Mouse (Mus musculus) splenic B cell, adult 2 months (primary cell): ENCODE results near the gene Prss22.

Source experiments
- DNase-seq: peaks from one replicate; pipeline ENCODE4 v3.0.0-alpha.2; 2011; ENCODE audit warnings: low read depth, low spot score
- H3K27me3 ChIP-seq: 2 replicates; pipeline ENCODE4 v1.6.1; 2012; ENCODE audit warnings: mild to moderate bottlenecking, low read length, moderate library complexity, mixed read lengths; ENCODE audit not compliant: control insufficient read depth, poor library complexity, insufficient read depth, severe bottlenecking
- H3K36me3 ChIP-seq: 2 replicates; pipeline ENCODE4 v1.6.1; 2012; ENCODE audit warnings: mild to moderate bottlenecking, low read length, moderate library complexity, mixed read lengths; ENCODE audit not compliant: control insufficient read depth, poor library complexity, insufficient read depth, severe bottlenecking

The Prss22 gene

DNA sequence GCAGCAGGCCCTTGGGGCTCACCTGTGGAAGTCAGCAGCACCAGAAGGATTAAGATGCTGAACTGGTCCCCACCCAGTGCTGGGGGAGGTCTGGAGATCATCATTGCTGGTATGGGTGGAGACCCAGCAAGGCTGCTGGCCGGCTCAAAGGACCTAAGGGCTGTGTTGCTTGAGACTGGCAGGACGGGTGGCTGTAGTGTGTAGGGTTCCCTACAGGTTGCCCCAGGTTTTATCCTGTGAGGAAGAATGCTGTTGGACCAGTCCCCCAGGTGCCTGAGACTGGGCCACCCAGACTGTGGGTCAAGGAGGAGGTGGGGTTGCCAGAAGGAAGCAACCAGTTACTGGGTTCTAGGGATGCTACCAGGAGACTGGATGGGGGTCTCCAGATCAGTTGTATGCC lies at the start of gene Prss22:
Gene Prss22 (minus strand): TSS at position 200 of the 400 bp plus-strand sequence.
- no peak for DNase-seq

DNA sequence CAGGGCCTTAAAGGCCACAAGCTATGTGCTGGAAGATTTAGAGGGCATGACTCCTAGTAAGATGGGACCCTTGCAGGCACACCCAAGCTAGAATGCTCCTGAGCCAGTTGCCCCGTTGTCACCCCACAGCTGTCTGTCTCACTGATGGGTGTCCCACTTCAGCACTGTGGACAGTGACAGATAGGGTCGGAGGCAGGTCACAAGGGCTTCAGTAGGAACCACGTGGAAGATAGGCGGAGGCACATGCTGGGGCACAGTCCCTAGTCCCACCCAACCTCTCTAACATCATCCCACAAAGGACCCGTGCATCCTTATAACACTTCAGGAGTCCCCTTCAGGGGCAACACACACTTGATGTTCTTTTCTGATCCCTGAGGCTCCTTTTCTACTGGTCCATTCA lies 48.1 kb upstream of the Prss22 start:
- H3K27me3 ChIP-seq = no peaks in the 10 kb centered on the region
- no peak for DNase-seq
- H3K36me3 ChIP-seq = peaks cover 1% of the 10 kb centered on the region; the same call in 1 of the 2 replicates

More for the DNA sequence above, at the start of gene Prss22:
- no peaks in the 10 kb centered on the region for H3K36me3 ChIP-seq
- no peaks in the 10 kb centered on the region for H3K27me3 ChIP-seq

DNA sequence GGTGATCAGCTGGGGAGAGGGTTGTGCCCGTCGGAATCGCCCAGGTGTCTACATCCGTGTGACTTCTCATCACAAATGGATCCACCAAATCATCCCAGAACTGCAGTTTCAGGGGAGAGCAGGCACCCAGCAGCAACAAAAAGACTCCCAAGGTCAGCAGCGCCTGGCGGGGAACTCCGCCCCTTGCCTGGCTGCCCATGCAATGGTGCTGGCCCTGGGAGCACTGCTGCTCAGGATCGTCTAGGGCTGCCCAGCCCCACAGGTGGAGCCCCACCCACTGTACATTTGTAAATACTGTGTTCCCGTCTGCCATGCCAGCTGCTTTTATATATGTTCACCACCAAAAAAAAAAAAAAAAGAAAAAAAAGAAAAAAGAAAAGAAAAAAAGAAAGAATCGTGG lies 47.7 kb upstream of the Prss22 start:
- Histone ChIP-seq H3K36me3 (peaks cover 1% of the 10 kb centered on the region; the same call in 1 of the 2 replicates), H3K27me3 (no peaks in the 10 kb centered on the region)
- no peak for DNase-seq

DNA sequence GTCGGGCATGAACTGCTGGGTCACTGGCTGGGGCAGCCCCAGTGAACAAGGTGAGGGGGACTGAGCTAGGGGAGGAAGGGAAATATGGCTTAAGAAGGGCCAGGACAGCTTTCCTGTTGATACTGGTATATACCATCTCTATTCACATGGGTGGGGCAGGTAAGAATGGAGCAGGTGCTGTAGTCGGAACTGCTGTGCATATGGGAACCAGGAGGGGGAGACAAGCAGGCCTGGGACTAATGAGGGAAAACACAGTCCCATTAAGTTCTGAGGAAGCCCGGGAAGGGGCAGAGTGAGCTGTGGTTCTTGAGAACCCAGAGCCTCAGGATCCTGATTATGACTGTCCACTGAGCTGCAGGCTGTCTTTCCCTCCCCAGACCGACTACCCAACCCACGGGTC lies 46.6 kb upstream of the Prss22 start:
- Histone ChIP-seq H3K36me3 (0 out of 2 replicates have a peak, but pooled peaks cover 1% of the 10 kb centered on the region), H3K27me3 (no peaks in the 10 kb centered on the region)
- no peak for DNase-seq

DNA sequence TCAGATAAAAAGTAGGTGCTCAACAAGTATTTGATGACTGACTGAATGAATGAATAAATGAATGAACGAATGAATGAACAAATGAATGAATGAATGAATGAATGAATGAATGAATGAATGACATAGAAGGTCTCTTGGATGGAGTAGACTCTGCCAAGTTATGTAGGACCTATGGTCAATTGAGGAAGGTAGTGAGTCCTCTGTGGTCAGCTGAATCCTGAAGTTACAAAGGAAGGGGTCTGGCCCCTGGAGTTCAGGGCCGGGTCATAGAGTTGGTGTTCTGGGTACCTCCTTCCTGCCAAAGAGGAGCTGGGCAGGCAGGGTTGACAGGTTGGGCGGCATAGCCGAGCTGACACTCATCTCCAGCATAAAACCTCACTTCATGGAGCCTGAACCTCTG lies 39.9 kb upstream of the Prss22 start, which contains the start of gene Prss27:
Gene Prss27 (plus strand): TSS at position 301 of the 400 bp plus-strand sequence.
- Histone ChIP-seq H3K36me3 (no peaks in the 10 kb centered on the region), H3K27me3 (no peaks in the 10 kb centered on the region)
- DNase-seq = no peak

DNA sequence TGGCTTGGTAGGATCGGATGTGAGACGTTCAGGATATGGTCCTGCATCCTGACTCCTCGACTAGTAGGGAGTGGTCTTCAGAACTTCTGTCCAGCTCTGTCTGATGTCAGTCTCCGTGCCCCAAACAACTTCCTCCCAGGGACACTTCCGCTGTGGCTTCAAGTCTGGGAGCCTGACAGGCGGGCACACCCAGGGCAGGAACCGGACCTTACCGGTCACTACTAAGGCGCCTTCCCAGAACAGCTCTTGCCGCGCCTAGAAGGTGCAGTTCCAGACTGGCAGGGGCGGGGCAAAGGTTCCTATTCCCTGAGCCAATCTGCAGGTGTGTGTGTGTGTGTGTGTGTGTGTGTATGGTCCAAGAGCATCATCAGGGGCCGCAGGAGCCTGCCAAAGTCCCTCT lies 39.5 kb upstream of the Prss22 start:
- H3K27me3 ChIP-seq = no peaks in the 10 kb centered on the region
- H3K36me3 ChIP-seq = no peaks in the 10 kb centered on the region
- no peak for DNase-seq

DNA sequence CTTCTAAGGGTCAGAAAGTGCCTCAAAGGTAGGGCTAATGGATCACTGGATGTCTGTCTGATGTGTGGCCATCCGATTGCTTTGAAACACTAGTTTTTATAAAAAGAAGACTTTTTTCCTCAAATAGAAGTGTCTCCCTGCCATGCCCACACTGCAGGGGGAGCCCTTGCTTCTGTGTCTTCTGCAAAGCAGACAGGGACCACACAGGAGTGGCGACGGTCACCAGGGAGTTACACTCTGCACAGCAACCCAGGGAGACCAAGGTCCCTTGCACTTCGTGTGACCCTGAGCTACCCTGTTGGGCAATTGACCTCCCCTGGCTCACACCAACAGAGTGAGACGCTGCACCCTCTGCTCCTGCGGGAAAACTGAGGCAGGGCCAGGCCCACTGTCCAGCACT lies 39.1 kb upstream of the Prss22 start:
- no peak for DNase-seq
- H3K36me3 ChIP-seq = no peaks in the 10 kb centered on the region
- H3K27me3 ChIP-seq = no peaks in the 10 kb centered on the region

DNA sequence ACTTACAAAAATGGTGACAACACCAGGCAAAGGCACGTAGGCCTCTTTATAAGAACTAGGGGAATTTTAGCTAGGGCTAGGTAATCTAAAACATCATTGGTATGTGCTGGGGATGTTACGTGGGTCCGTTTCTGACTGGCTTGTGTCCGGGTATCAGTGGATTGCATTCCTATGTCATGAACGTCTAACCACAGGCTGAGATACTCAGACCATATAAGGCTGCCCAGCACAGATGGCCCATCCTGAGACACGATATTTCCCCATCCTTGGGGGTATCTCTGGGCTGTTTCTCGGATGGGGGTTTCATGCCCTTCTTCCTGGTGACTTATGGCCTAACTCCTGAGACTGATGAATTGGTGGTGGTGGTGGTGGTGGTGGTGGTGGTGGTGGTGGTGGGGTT lies 37.2 kb upstream of the Prss22 start:
- DNase-seq = no peak

DNA sequence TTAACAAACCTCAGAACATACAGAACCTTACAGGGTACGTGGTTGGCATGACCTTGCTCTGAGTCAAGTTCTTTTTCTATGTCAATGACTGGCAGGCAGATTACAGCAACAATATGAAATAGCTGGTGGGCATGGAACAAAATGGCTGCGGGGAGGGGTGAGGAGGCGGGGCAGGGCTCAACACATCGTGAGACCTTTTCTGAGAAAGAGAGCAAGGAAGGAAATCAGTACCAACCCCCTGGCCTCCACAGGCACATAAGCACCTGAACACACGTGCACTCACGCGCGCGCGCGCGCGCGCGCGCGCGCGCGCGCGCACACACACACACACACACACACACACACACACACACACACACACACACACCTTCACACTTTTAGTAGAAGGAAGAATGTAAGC lies 32.7 kb upstream of the Prss22 start:
- DNase-seq = no peak
- Histone ChIP-seq H3K36me3 (no peaks in the 10 kb centered on the region), H3K27me3 (no peaks in the 10 kb centered on the region)

More for the DNA sequence above, 37.2 kb upstream of the Prss22 start:
- Histone ChIP-seq H3K27me3 (no peaks in the 10 kb centered on the region), H3K36me3 (no peaks in the 10 kb centered on the region)

DNA sequence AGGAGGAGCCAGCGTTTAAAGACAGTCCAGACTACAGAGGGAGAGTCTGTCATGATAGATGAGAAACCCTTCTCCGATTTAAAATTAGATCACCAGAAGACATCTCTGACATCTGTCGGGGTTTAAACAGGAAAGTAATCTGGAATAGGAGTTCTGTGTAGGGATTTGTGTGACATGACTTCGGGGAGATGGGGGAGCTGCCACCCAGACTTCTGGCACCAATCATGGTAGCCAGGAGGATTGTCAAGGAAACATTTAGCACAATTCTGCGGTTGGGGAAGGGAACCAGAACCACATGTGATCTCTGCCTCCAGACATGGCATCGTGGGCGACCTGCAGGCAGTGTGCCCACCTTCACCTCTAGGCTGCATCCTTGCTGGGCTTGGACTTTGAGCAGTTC lies 31.6 kb upstream of the Prss22 start:
- H3K36me3 ChIP-seq = no peaks in the 10 kb centered on the region
- no peaks in the 10 kb centered on the region for H3K27me3 ChIP-seq
- no peak for DNase-seq

DNA sequence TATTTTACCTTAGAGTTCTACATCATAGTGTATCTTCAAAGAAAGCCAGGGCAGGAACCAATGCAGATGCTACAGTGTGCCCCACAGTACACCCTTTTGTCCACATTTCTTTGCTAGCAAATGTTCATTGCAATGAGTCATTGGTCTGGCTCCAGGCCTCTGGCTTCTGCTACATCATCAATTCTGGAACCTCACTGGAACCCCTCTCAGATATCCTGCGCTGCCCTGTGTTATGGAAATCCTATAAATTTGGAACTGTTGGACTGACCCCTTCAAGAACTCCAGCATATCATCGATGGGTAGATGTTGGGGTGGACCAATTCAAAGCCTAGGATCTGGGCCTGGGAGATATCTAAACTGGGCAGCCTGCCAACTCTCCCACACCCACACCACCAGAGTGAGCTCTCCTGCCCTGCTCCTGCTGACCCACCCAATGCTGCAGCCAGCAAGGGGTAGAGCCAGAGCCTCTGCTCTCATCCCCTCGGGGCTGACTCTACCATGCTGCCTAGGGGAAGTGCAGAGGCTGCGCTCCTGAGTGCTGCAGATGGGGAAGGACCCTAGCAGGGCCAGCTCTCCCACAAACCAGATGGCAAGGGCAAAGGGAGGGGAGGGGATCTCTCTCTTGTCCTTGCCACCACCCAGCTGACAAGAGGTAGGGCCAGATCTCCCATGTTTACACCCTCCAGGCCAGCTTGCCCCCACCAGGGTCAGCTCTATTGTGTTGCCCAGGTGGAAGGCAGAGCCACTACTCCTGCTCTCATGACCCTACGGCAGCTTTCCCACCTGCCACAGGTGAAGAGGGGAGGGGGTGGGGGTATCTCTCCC lies 23.7 kb upstream of the Prss22 start:
- Histone ChIP-seq H3K36me3 (no peaks in the 10 kb centered on the region), H3K27me3 (no peaks in the 10 kb centered on the region)
- no peak for DNase-seq

DNA sequence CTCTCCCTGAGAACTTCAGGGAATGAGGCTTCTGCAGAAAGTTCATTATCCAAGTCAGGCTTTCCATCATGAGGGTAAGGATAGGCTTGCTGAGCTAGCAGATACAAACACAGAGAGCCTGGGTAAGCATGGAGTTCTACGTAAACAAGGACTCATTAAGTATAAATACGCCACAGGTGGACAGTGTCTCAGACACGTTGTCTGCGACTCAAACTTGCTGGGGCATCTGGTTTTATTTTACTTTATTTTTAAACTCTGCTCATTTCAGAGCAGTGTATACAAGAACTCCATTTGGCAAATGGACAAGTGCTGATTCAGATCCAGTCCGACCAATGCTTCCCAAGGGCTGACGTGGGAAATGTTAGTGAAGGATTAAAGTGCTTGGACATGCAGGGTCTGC lies 22.8 kb upstream of the Prss22 start:
- no peaks in the 10 kb centered on the region for H3K36me3 ChIP-seq
- no peaks in the 10 kb centered on the region for H3K27me3 ChIP-seq
- no peak for DNase-seq

DNA sequence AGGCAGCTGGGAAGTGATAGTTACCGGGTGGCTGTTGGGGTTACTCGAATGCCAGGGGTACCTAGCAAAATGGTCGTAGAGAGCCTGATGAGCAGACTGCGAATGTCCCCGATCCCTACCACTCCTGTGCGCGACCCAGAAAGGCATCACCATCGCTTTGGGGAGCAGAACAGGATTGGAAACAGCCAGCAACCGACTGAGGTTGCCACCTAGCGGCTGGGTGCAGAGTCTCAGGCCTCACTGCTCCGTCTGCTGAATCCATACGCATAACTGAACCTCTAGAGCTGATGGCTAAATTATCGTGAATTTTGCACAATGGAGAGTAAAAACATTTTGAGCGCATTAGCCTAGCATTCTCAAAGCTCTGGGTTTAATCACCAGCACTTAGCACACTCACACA lies 17.8 kb upstream of the Prss22 start:
- DNase-seq = peak; percentile 11
- no peaks in the 10 kb centered on the region for H3K27me3 ChIP-seq
- no peaks in the 10 kb centered on the region for H3K36me3 ChIP-seq

DNA sequence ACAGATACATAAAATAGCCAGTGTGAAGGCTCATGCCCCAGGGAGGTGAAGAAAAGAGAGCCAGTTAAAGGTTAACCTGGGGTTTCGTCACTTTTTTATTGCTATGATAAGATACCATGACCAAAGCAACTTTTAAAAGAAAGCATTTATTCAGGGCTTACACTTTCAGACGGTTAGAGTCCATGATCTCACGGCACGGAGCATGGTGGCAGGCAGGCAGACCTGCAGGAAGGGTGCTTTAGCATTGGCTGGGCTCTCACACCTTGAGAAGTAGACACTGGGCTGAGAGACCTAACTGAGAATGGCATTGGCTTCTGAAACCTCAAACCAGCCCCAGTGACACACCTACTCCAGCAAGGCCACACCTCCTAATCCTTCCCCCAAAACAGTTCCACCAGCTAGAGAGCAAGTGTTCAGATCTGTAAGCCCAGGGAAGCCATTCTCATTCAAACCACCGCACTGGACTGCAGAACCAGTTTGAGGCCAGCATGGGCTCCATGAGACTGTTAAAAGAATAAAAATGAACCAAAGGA lies 16.6 kb upstream of the Prss22 start:
- H3K27me3 ChIP-seq = no peaks in the 10 kb centered on the region
- no peak for DNase-seq
- H3K36me3 ChIP-seq = no peaks in the 10 kb centered on the region

DNA sequence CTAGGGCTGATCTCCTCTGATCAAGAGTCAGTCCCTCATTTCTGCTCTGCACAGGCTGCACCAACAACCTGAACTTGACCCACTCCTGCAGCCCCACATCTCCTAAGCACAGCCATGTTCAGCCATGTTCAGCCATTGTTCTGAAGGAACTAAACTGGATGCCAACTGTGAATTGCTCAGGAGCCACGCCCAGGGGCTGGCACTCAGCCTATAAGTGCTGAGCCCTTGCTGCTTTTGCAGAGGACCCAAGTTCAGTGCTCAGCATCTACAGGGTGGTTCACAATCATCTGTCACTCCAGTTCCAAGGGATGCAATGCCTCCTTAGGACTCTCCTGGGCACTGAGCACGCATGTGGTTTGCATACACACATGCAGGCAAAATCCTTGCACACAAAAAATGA lies 15.0 kb upstream of the Prss22 start:
- H3K36me3 ChIP-seq = no peaks in the 10 kb centered on the region
- DNase-seq = no peak
- H3K27me3 ChIP-seq = no peaks in the 10 kb centered on the region
